Mouse (Mus musculus): ENCODE results near the gene Glipr2. TPM values are rescaled to one million over a fixed set of nuclear protein-coding genes. Genes with fewer than 3 reads are reported as not detected.

Gene Glipr2
- polyA plus RNA-seq, 1 experiment from 2014 or later: 37.9 TPM

DNA sequence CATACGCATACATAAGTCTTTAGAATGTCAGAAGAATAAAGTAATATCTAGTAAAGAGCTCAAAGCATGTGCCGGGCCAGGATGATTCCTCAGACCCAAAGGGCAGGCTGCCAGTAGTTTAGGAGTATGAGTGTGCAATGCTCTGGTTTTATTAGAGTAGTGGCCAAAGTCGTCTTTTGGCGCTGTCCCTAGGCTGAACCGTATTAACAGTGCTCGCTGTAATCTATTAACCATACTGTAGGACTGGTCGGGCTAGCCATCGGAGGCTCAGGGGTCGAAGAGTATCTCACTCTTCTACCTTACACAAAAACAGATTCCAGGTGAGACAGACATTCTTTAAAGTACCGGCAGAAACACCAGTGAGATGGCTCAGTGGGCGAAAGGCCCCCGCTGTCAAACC is 59.6 kb downstream of the Glipr2 start:
- DNase-seq (ENCODE audit: low spot score) (no peak), ATAC-seq (no peak)
- no peak overlapping the region for H3K9ac ChIP-seq (replicated peaks; ENCODE audit: low read depth)
- H3K27me3 ChIP-seq (replicated peaks; ENCODE audit: insufficient read depth, low read length): no peaks in the 10 kb centered on the region
- H3K36me3 ChIP-seq (ENCODE audit: insufficient read depth, low read length): peaks cover 21% of the 10 kb centered on the region; the same call in 1 of the 2 replicates
- H3K4me3 ChIP-seq (ENCODE audit: low read depth, low read length): no peak overlapping the region
- TF ChIP-seq CTCF (IDR thresholded peaks at IDR 0.05): no peak
- TF ChIP-seq EP300 (IDR thresholded peaks at IDR 0.05): no peak
- H3K27ac ChIP-seq (ENCODE audit: low read length): no peak overlapping the region
- no peak overlapping the region for H3K4me2 ChIP-seq (replicated peaks; ENCODE audit: low read depth, low read length)
- peaks cover 8% of the 10 kb centered on the region; the same call in 1 of the 2 replicates for H3K4me1 ChIP-seq (ENCODE audit: insufficient read depth, low read depth, low read length)
- no peaks in the 10 kb centered on the region for H3K9me3 ChIP-seq (ENCODE audit: low read length)
- WGBS: 87% methylated on average over 12 of the region's 12 CpGs

DNA sequence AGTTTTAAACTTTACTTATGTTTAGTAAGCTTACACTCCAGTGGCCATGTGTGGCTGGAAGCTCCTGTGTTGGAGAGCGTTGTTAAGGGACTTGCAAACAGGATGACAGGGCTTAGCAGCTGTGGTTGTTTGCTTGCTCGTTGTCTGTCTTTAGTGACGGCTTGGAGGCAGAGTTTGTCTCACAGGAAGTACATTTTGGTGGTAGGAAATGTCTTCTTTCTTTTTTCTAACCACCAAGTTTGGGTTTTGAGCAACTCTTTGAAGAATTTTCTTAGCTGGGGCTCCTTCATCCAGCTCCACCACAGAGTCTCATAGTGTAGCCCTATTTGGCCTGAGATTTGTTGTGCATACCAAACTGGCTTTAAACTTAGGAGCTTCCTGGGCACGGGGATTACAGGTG is 65.1 kb downstream of the Glipr2 start:
- Histone ChIP-seq H3K9ac (replicated peaks; ENCODE audit: low read depth) (no peak overlapping the region), H3K27me3 (replicated peaks; ENCODE audit: insufficient read depth, low read length) (no peaks in the 10 kb centered on the region), H3K4me1 (ENCODE audit: insufficient read depth, low read depth, low read length) (no peaks in the 10 kb centered on the region), H3K36me3 (ENCODE audit: insufficient read depth, low read length) (peaks cover 52% of the 10 kb centered on the region; the same call in 1 of the 2 replicates), H3K4me2 (replicated peaks; ENCODE audit: low read depth, low read length) (no peak overlapping the region), H3K27ac (ENCODE audit: low read length) (no peak overlapping the region), H3K4me3 (ENCODE audit: low read depth, low read length) (no peak overlapping the region), H3K9me3 (ENCODE audit: low read length) (no peaks in the 10 kb centered on the region)
- TF ChIP-seq EP300 (IDR thresholded peaks at IDR 0.05) (no peak), CTCF (IDR thresholded peaks at IDR 0.05) (no peak)
- ATAC-seq (no peak), DNase-seq (ENCODE audit: low spot score) (no peak)
- WGBS: 72% methylated on average over 4 of the region's 4 CpGs

DNA sequence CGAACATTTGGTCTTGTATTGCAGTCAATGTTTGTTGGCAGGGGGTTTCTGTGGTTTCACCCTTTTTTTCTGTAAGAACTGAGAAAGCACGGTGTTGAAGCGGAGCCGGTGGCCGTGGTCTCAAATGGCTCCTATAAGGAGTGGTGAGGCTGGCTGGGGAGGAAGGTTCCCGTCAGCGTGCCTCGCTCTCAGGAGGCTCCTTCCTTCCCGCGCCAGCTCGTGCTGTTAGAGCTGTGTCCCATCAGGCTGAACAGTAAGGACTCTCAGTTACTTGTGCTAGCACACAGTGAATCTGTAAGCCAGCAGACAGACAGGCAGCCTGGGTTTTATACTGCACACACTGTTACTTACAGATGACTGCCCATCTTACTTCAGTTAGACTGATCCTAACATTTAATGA is 65.6 kb downstream of the Glipr2 start:
- no peak for TF ChIP-seq CTCF (IDR thresholded peaks at IDR 0.05)
- TF ChIP-seq EP300 (IDR thresholded peaks at IDR 0.05): no peak
- 91% methylated on average over 11 of the region's 11 CpGs for WGBS

DNA sequence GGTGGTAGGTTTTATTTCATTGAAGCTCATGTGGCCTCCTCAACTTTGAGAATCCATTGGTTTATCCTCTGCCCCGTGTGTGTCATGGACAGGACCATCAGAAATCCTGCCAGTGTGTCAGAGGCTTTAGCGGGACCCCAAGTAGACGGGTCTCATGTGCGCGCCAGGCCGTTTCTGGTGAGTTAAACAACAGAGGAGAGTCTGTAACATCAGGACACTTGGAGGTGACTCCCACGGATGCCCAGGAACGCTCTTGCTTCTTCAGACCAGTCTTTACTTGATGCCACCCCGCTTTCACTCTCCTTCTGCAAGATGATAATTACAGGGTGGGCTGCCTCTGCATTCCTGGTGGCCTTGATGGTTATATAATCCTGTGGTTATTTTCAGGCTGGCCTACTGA is 66.5 kb downstream of the Glipr2 start:
- no peak overlapping the region for H3K4me3 ChIP-seq (ENCODE audit: low read depth, low read length)
- H3K36me3 ChIP-seq (ENCODE audit: insufficient read depth, low read length): peaks cover 63% of the 10 kb centered on the region; the same call in 1 of the 2 replicates
- 93% methylated on average over 9 of the region's 9 CpGs for WGBS
- no peaks in the 10 kb centered on the region for H3K27me3 ChIP-seq (replicated peaks; ENCODE audit: insufficient read depth, low read length)
- DNase-seq (ENCODE audit: low spot score): no peak
- no peak overlapping the region for H3K9ac ChIP-seq (replicated peaks; ENCODE audit: low read depth)
- H3K9me3 ChIP-seq (ENCODE audit: low read length): no peaks in the 10 kb centered on the region
- TF ChIP-seq EP300 (IDR thresholded peaks at IDR 0.05) (no peak), CTCF (IDR thresholded peaks at IDR 0.05) (no peak)
- no peak for ATAC-seq
- H3K4me2 ChIP-seq (replicated peaks; ENCODE audit: low read depth, low read length): no peak overlapping the region
- H3K27ac ChIP-seq (ENCODE audit: low read length): no peak overlapping the region
- H3K4me1 ChIP-seq (ENCODE audit: insufficient read depth, low read depth, low read length): no peaks in the 10 kb centered on the region

More for the DNA sequence above, 65.6 kb downstream of the Glipr2 start:
- H3K9me3 ChIP-seq (ENCODE audit: low read length): no peaks in the 10 kb centered on the region
- no peaks in the 10 kb centered on the region for H3K4me1 ChIP-seq (ENCODE audit: insufficient read depth, low read depth, low read length)
- no peak overlapping the region for H3K27ac ChIP-seq (ENCODE audit: low read length)
- no peak overlapping the region for H3K4me3 ChIP-seq (ENCODE audit: low read depth, low read length)
- H3K9ac ChIP-seq (replicated peaks; ENCODE audit: low read depth): no peak overlapping the region
- H3K4me2 ChIP-seq (replicated peaks; ENCODE audit: low read depth, low read length): no peak overlapping the region
- no peaks in the 10 kb centered on the region for H3K27me3 ChIP-seq (replicated peaks; ENCODE audit: insufficient read depth, low read length)
- ATAC-seq (no peak), DNase-seq (ENCODE audit: low spot score) (no peak)
- peaks cover 56% of the 10 kb centered on the region; the same call in 1 of the 2 replicates for H3K36me3 ChIP-seq (ENCODE audit: insufficient read depth, low read length)

DNA sequence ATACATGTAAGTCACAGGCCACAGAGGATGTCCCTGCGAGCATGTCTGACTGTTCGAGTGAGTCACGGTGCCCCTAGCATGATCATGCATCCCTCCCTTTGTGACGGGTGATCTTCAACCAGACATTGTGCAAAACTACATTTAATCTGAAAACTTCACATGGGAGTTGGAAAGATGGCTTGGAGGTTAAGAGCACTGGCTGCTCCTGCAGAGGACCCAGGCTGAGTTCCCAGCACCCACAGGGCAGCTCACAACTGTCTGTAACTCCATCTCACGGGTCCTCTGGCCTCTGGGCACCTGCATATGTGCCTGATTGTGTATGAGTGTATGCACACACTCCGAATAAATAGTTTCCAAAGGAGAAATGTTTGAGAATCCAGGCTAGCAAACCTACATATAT is 67.0 kb downstream of the Glipr2 start:
- no peaks in the 10 kb centered on the region for H3K9me3 ChIP-seq (ENCODE audit: low read length)
- no peak overlapping the region for H3K27ac ChIP-seq (ENCODE audit: low read length)
- H3K4me1 ChIP-seq (ENCODE audit: insufficient read depth, low read depth, low read length): no peaks in the 10 kb centered on the region
- ATAC-seq: no peak
- peaks cover 68% of the 10 kb centered on the region; the same call in 1 of the 2 replicates for H3K36me3 ChIP-seq (ENCODE audit: insufficient read depth, low read length)
- H3K4me3 ChIP-seq (ENCODE audit: low read depth, low read length): no peak overlapping the region
- H3K4me2 ChIP-seq (replicated peaks; ENCODE audit: low read depth, low read length): no peak overlapping the region
- no peak overlapping the region for H3K9ac ChIP-seq (replicated peaks; ENCODE audit: low read depth)
- no peak for DNase-seq (ENCODE audit: low spot score)
- no peaks in the 10 kb centered on the region for H3K27me3 ChIP-seq (replicated peaks; ENCODE audit: insufficient read depth, low read length)
- no peak for TF ChIP-seq EP300 (IDR thresholded peaks at IDR 0.05)
- TF ChIP-seq CTCF (IDR thresholded peaks at IDR 0.05): no peak
- 93% methylated on average over 6 of the region's 6 CpGs for WGBS

DNA sequence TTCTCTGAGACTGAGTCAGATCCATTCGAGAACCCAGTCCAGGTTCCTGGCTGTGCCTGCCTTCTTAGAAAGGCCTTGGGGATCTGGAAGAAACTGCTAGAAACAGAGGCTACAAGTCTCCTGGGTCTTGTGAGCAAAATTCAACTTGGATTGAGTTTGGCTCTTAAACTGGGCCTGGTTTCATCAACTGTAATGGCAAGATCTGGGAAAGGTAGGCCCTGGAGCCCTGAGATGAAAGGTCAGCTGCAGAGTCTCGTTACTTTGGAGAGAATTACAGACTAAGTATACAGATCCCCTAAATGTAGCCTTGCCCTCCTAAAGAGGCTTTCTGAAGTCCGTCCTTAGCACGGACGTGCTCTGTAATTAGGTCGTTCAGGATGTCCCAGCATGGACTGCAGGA is 68.4 kb downstream of the Glipr2 start:
- ATAC-seq (no peak), DNase-seq (ENCODE audit: low spot score) (no peak)
- Histone ChIP-seq H3K4me2 (replicated peaks; ENCODE audit: low read depth, low read length) (no peak overlapping the region), H3K4me1 (ENCODE audit: insufficient read depth, low read depth, low read length) (no peaks in the 10 kb centered on the region), H3K9me3 (ENCODE audit: low read length) (no peaks in the 10 kb centered on the region), H3K9ac (replicated peaks; ENCODE audit: low read depth) (no peak overlapping the region), H3K36me3 (ENCODE audit: insufficient read depth, low read length) (peaks cover 63% of the 10 kb centered on the region), H3K27me3 (replicated peaks; ENCODE audit: insufficient read depth, low read length) (no peaks in the 10 kb centered on the region), H3K27ac (ENCODE audit: low read length) (no peak overlapping the region), H3K4me3 (ENCODE audit: low read depth, low read length) (no peak overlapping the region)
- no peak for TF ChIP-seq CTCF (IDR thresholded peaks at IDR 0.05)
- no peak for TF ChIP-seq EP300 (IDR thresholded peaks at IDR 0.05)
- WGBS: 91% methylated on average over 6 of the region's 6 CpGs

Other genes with a start within 250 kb of the Glipr2 start
- 0.17 TPM in 1 of 2 replicates, not detected in the other for gene Olfr71, start 247.1 kb upstream of the Glipr2 start, polyA plus RNA-seq (2015; fragmentation: Nextera tagmentation; extraction: Ambion mirVana)
- gene Hrct1, start 230.2 kb upstream of the Glipr2 start, polyA plus RNA-seq (2015; fragmentation: Nextera tagmentation; extraction: Ambion mirVana): 11.8 and 19.3 TPM in 2 replicates
- gene Spaar, start 227.4 kb upstream of the Glipr2 start, polyA plus RNA-seq (2015; fragmentation: Nextera tagmentation; extraction: Ambion mirVana): 5.7 and 8.1 TPM in 2 replicates
- not detected in 2 replicates for gene Olfr159, start 186.4 kb upstream of the Glipr2 start, polyA plus RNA-seq (2015; fragmentation: Nextera tagmentation; extraction: Ambion mirVana)
- gene Olfr156, start 133.5 kb upstream of the Glipr2 start, polyA plus RNA-seq (2015; fragmentation: Nextera tagmentation; extraction: Ambion mirVana): not detected in 2 replicates
- not detected in 2 replicates for gene Olfr157, start 117.2 kb upstream of the Glipr2 start, polyA plus RNA-seq (2015; fragmentation: Nextera tagmentation; extraction: Ambion mirVana)
- gene Olfr155, start 105.8 kb upstream of the Glipr2 start, polyA plus RNA-seq (2015; fragmentation: Nextera tagmentation; extraction: Ambion mirVana): not detected in 2 replicates
- 13.6 TPM in 2 replicates for gene Reck, start 81.9 kb upstream of the Glipr2 start, polyA plus RNA-seq (2015; fragmentation: Nextera tagmentation; extraction: Ambion mirVana)
- not detected in 2 replicates for gene Ccin, start 26.1 kb downstream of the Glipr2 start, polyA plus RNA-seq (2015; fragmentation: Nextera tagmentation; extraction: Ambion mirVana)
- 209 and 221 TPM in 2 replicates for gene Clta, start 47.1 kb downstream of the Glipr2 start, polyA plus RNA-seq (2015; fragmentation: Nextera tagmentation; extraction: Ambion mirVana)
- gene Gne, start 126.8 kb downstream of the Glipr2 start, polyA plus RNA-seq (2015; fragmentation: Nextera tagmentation; extraction: Ambion mirVana): 25.1 and 33.1 TPM in 2 replicates